Mouse (Mus musculus) adrenal gland, postnatal 36 days (tissue): Measurements from ENCODE around the gene Pls1. TPM values are rescaled to one million over a fixed set of nuclear protein-coding genes. Genes with fewer than 3 reads are reported as not detected.

ENCODE experiments used
- DNase-seq, 2 experiments: peaks; one replicate each; pipeline ENCODE4 v3.0.0; 2021; ENCODE audit warnings: mixed read lengths in 1 of 2
- total RNA-seq, 2 experiments: library from RNA; stranded (reverse); gene quantifications; 2 replicates each; pipeline ENCODE4 v1.2.3; 2021

Pls1 gene
- total RNA-seq, 2 experiments from 2014 or later: 3.9 to 10.0 TPM

DNA sequence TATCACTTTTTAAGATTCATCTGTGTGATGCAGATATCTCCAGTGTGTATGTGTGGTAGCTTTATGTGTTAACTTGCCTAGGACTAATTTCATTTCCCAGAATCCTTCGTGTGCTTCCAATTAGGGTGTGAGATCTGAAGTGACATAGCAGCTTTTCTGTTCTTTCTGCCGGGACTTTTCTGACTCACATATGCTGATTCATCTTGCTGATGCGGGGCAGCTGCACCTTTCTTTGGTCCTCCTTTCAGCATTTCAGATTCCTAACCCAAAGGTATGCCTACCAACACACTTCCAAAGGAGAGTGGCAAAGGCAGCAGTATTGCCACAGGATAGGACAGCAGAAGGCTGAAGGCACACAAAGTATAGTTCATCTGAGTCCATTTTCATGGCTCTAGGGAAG is 141.0 kb downstream of the Pls1 start:
- no peak for DNase-seq

Other genes with a start within 250 kb of the Pls1 start
- gene Pcolce2, start 207.7 kb downstream of the Pls1 start, total RNA-seq: 1 to 10 TPM; 5.8 to 6.1 TPM
- gene Trpc1, start 94.9 kb downstream of the Pls1 start, total RNA-seq: 1 to 10 TPM; 2.9 to 4.1 TPM
- 10 to 100 TPM; 15.6 to 16.0 TPM for gene Atr, start 12.3 kb upstream of the Pls1 start, total RNA-seq
- 10 to 100 TPM; 22.8 to 24.0 TPM for gene Xrn1, start 109.4 kb upstream of the Pls1 start, total RNA-seq